Mouse (Mus musculus) gastrocnemius, adult 2 months (tissue): ENCODE measurements around the gene Plekhg2. TPM values are rescaled to one million over a fixed set of nuclear protein-coding genes. Genes with fewer than 3 reads are reported as not detected.

Experiments used
- DNase-seq: peaks from one replicate; pipeline ENCODE4 v3.0.0; 2022
- H3K27ac ChIP-seq: fragments of 200-600 bp; 2 replicates; pipeline ENCODE4 v1.8.1; 2022; ENCODE audit warnings: mild to moderate bottlenecking
- H3K4me3 ChIP-seq: fragments of 200-600 bp; 2 replicates; pipeline ENCODE4 v1.8.1; 2022; ENCODE audit warnings: mild to moderate bottlenecking, moderate library complexity
- CTCF ChIP-seq: fragments of 200-600 bp; IDR thresholded peaks from 2 replicates; pipeline ENCODE4 v1.8.1; 2022; ENCODE audit warnings: antibody characterized with exemption, mild to moderate bottlenecking, moderate library complexity
- intact Hi-C: fragments of 180-260 bp; cut with DNase I; formaldehyde crosslinking; loops from one replicate; pipeline ENCODE4 v1.15.1; 2025
- long read RNA-seq, 2 experiments: library from polyadenylated mRNA; stranded (forward); transcript quantifications; one replicate each; pipeline ENCODE4 v2.0.0; 2021
- total RNA-seq, 2 experiments: library from RNA; stranded (reverse); gene quantifications; 2 replicates each; pipeline ENCODE4 v1.2.3; 2021

Gene Plekhg2
- total RNA-seq: 1 to 10 TPM; 4.0 to 7.5 TPM
- long read RNA-seq, experiment 1: 0 reads
- long read RNA-seq, experiment 2: 0 reads

DNA sequence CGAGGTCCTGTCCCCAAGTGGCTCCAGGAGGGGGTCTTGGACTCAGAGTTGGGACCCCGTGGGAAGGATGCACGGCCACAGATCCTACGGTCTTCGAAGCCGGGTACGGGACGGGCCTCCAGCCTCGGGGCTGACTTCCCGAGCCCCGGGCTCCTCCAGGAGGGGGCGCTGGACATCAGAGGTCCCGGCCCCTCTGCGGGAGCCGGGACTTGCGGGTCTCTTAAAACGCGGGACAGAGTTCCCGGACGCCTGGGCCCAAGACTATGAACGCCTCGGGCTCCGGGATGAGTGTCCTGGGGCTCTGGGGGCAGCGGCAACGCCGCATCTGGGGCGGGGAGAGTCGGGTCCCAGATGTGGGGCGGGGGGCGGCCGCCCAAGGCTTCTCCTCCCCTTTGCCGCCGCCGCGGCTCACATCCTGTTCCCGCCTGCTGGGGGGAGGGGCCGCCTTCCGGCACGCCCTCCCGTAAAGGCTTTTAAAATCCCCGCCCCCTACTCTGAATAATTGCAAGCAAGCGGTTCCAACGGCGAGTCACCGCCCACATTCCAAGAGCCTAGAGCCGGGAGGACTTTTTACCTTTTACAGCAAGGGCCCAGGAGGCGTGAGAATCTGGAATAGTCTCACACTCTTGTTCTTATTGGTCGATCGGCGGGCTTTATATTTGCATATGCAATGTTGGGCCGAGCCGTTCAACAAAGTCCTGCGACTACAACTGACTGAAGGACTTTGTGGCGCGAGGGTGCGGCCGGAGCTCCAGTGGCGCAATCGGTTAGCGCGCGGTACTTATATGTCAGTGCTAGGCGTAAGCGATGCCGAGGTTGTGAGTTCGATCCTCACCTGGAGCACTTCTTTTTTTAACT is at the start of gene Plekhg2:
Plekhg2 (minus strand) TSS at position 349 of the 858 bp plus-strand sequence.
- Histone ChIP-seq H3K4me3 (peak within 1 kb of the TSS; percentile 76), H3K27ac (peak within 1 kb of the TSS; percentile 94)
- intact Hi-C loops: loop anchor here (1.0 kb wide), 1 partner anchor 14 kb away; no protein-coding TSS in a partner anchor
- peak; percentile 97 for DNase-seq
- TF ChIP-seq CTCF: peak; percentile 83

DNA sequence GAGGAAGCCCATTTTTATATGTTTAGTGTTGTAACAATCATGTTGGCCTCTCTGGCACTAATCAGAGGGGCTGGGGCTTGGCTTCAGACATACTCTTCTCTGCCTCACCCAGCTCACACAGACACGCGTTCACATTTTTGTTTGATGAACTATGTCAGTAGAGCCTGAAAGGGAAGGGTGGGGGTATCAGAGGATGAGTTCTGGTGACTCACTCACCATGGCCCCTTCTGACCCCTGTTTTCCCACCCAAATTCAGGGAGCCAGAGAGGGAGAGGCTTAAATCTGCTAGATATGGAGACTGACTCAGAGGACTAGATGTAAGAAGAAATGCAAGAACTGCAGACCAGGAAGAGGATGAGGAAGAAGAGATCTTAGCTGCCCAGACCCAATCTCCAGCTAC is 47.0 kb upstream of the Plekhg2 start:
- no peak for TF ChIP-seq CTCF
- DNase-seq: no peak
- intact Hi-C loops: no loop called here
- H3K27ac ChIP-seq: peak overlapping the region; percentile 80
- H3K4me3 ChIP-seq: no peak overlapping the region

DNA sequence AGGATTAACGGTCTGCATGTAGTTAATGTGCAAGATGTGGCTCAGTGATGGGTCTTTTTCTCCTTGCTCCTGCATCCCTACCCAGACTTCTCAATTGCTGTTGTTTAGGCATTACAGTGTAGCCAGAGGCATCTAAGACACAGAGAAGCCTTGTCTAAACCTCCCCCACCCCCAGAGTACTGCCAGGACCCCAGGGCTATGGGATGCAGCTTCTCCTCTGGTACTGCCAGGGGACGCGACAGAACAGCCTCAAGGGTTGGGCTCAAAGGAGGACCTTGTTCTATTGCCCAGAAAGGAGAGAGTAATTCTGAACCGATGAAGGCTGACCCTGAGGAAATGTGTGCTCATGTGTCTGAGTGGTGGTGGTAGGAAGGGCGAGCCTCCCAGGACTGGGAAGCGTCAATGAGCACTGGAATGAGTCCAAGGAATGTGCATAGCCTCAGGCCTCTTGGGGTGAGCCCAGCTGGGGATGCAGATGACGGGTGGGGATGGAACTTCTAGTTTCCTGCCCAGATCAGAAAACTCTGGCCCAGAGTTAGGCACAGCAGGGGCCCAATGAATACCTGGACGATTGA is 45.8 kb upstream of the Plekhg2 start:
- Histone ChIP-seq H3K27ac (peak overlapping the region; percentile 80), H3K4me3 (no peak overlapping the region)
- intact Hi-C loops: no loop called here
- peak; percentile 77 for DNase-seq
- TF ChIP-seq CTCF: no peak

DNA sequence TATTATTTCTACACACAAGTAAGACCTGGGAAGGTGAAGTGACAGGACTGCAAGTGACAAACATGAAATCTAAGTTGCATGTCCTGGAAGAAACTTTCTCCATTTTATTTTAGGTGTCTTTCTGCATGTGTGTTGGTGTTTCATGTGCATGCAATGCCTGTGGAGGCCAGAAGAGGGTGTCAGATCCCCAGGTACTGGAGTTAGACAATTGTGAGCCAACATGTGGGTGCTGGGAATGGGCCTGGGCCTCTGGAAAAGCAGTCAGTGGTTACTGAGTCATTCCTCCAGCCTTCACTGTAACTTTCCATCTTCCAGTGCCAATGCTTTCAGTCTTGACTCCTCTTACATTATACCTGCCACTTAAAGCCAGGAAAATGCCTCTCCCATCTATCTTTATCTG is 45.0 kb upstream of the Plekhg2 start:
- peak; percentile 33 for TF ChIP-seq CTCF
- H3K27ac ChIP-seq: peak overlapping the region; percentile 80
- DNase-seq: no peak
- intact Hi-C loops: no loop called here
- H3K4me3 ChIP-seq: no peak overlapping the region

DNA sequence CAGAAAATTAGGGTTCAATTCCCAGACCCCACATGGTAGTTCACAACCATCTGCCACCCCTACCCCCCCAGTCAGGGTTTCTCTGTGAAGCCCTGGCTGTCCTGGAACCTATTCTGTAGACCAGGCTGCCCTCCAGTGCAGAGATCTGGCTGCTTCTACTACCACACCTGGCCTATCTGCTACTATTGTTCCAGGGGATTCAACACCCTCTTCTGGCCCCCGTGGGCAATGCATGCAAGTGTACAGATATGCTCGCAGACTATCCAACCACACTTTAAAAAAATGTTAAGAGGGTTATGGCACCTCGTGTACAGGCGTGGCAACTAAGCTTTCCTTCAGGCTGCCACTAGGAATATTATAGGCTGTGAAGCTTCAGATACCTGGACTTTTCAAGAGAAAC is 40.4 kb upstream of the Plekhg2 start:
- intact Hi-C loops: no loop called here
- no peak overlapping the region for H3K4me3 ChIP-seq
- no peak for DNase-seq
- no peak for TF ChIP-seq CTCF
- peak overlapping the region; percentile 83 for H3K27ac ChIP-seq

DNA sequence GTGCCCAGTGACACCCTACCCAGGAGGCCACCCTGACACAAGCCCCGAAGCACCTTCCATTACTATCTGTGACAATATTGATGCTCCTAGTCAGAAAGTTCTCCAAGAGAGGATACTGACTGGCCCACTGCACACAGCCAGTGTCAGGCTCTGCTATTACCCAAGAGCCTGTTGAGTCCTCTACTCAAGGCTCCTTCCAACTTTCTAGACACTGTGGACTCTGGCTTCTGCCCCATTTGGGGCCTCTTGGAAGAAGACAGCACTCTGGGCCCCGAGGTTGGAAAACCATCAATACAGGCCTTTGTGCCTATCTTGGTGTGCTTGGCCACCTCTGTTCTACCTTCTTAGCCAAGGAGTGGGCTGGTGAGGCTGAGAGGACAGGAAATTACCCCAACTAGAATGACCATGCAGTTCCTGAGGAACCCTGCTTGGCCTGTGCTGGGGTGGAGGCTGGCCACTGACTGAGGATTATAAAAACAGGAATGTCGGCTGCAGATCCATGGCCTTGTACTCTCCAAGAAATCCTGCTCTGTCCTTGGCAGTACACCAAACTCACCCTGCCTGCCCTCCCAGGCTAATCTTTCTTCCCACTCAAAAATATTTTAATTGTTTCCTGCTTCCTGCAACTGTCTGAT is 38.6 kb upstream of the Plekhg2 start:
- intact Hi-C loops: no loop called here
- H3K27ac ChIP-seq: peak overlapping the region; percentile 83
- no peak for TF ChIP-seq CTCF
- DNase-seq: peak; percentile 84
- no peak overlapping the region for H3K4me3 ChIP-seq

DNA sequence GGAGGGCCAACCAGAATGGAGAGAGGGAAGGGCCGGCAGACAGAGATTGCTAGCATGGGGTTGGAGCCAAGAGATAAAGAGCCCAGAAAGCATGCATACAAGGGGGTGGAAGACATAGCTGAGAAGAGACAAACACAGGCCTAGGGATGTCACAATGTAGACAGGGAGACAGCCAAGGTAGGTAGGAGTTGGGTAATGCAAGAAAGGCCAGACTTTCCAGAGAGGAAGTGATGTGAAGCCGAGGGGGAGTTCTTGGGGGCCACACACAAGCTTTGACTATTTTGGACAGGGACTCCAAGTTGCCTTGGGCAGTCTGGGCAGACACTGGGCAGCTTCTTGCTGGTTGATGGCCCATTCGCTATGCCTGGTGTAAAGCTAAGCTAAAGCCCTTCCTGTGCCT is 29.5 kb upstream of the Plekhg2 start:
- H3K4me3 ChIP-seq: no peak overlapping the region
- no peak overlapping the region for H3K27ac ChIP-seq
- DNase-seq: no peak
- no peak for TF ChIP-seq CTCF
- intact Hi-C loops: no loop called here

DNA sequence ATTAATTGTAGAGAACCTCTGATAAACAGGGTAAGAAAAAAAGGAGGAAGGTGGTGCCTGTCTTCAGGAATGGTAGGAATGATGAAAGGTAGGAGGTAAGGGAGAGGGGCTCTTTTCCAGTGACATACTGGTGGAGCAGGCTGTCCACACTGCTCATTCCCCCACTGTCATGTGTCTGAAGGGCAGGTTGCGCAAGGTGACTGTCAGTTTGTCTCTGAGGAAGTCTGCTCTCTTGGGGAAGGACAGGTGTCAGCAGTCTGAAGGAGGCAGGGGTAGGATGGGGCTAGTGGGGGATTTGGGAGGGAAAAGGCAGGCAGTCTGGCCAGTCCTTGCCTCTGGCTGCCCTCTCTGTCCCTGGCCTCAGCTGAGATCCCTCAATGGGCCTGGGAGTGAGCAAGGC is 28.6 kb upstream of the Plekhg2 start:
- no peak overlapping the region for H3K27ac ChIP-seq
- intact Hi-C loops: no loop called here
- no peak overlapping the region for H3K4me3 ChIP-seq
- TF ChIP-seq CTCF: no peak
- DNase-seq: no peak

DNA sequence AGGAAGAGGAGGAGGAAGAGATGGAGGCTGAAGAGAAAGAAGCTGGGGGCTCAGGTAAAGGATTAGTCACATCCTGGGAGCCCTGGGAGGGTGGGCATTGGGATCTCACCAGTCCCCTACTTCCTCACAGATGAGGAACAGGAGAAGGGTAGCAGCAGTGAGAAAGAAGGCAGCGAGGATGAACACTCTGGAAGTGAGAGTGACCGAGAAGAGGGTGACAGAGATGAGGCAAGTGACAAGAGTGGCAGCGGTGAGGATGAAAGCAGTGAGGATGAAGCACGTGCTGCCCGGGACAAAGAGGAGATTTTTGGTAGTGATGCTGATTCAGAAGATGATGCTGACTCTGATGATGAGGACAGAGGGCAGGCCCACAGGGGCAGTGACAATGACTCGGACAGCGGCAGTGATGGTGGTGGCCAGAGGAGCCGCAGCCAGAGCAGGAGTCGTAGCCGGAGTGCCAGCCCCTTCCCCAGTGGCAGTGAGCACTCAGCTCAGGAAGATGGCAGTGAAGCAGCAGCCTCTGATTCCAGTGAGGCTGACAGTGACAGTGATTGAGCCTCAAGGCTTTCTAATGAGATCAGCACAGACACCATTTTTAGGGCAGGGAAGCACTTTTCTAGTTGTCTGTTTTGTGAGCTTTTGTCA is 26.4 kb upstream of the Plekhg2 start:
- DNase-seq: no peak

DNA sequence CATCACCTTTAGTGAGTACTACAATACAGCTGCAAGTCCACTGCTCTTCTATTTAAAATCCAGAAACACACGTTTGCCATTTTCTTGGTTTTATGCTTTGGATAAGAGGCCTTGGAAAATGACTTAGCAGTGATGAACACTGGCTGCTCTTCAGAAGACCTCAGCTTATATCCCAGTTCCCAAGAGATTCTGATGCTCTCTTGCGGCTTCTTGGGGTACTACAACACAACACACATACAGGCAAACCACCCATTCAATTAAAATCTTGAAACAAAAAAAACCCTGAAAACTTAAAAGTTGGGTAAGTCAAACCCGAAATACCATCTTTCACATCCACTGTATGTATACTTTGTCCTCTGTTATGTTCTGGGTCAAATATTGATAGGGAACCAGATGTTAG is 25.6 kb upstream of the Plekhg2 start:
- peak; percentile 58 for TF ChIP-seq CTCF
- no peak overlapping the region for H3K4me3 ChIP-seq
- H3K27ac ChIP-seq: no peak overlapping the region
- DNase-seq: no peak
- intact Hi-C loops: no loop called here

More for the DNA sequence above, 26.4 kb upstream of the Plekhg2 start:
- intact Hi-C loops: no loop called here
- no peak for TF ChIP-seq CTCF
- Histone ChIP-seq H3K4me3 (no peak overlapping the region), H3K27ac (no peak overlapping the region)

DNA sequence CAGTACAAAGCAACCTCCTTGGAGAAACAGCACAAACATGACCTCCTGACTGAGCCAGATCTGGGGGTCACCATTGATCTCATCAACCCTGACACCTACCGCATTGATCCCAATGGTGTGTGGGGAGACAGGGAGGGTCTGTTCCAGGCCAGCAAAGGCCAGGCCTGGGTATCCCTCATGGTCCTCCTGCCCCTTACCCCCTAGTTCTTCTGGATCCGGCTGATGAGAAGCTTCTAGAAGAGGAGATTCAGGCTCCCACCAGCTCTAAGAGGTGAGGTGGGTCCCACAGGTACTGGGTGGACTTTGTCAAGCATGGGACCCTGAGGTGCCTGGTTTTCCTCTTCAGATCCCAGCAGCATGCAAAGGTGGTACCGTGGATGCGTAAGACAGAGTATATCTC is 23.0 kb upstream of the Plekhg2 start:
- Histone ChIP-seq H3K4me3 (no peak overlapping the region), H3K27ac (no peak overlapping the region)
- TF ChIP-seq CTCF: no peak
- no peak for DNase-seq
- intact Hi-C loops: no loop called here

DNA sequence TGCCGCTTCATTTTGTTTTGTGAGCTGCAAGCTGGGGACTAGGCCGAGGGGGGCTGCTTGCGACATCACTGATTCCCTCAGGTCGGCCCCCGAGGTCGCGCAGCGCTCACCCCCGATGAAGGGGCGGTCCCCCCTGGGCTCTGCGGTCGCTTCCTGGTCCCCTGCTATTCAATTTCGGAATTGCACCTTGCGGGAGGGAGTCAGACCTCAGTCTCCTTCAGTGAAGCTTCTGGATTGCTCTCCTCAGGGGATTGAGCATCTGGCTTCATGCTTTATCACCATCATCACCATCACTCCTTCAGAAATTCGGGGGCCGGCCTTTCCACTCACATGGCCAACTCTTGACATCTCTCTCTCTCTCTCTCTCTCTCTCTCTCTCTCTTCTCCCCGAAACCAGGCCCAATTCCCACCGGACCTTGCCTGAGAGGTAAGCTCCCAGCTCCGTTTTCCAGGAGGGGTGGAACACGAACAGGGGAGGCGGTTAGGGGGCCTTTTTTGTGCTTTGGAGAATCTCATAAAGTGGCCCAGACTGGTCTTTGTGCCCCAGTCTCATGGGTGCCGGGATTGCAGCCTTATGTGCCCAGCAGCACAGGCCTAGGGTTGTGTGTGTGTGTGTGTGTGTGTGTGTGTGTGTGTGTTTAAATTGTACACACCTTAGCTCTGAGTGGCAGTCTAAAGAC is 21.0 kb upstream of the Plekhg2 start:
- no peak for DNase-seq
- peak overlapping the region; percentile 92 for H3K4me3 ChIP-seq
- TF ChIP-seq CTCF: no peak
- peak overlapping the region; percentile 94 for H3K27ac ChIP-seq
- intact Hi-C loops: no loop called here
